Mouse (Mus musculus): ENCODE measurements around the gene Fryl. TPM values are rescaled to one million over a fixed set of nuclear protein-coding genes. Genes with fewer than 3 reads are reported as not detected.

Gene Fryl
- polyA plus RNA-seq, 1 experiment: 107 TPM

DNA sequence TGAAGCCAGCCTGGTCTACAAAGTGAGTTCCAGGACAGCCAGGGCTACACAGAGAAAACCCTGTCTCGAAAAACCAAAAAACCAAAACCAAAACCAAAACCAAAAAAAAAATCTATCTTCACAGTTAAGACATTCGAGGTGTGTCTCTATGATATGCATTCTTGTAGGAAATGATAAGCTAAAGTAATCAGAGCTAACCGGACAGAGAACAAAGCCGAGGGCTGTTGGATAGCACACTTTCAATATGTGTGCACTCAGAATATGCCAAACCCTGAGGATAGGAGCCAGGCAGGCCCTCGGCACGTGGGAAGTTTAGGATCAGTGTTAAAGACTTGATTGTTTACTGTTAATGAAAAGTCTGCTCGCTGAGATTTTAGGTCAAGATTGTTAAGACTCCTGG lies 58.6 kb downstream of the Fryl start:
- H3K27ac ChIP-seq (ENCODE audit: control insufficient read depth, insufficient read depth, low read length): no peak overlapping the region
- no peaks in the 10 kb centered on the region for H3K27me3 ChIP-seq (ENCODE audit: control insufficient read depth, insufficient read depth, low read length)
- H3K36me3 ChIP-seq (ENCODE audit: control insufficient read depth, insufficient read depth, low read length): peaks cover 13% of the 10 kb centered on the region
- no peak for DNase-seq
- WGBS: 85% methylated on average over 7 of the region's 7 CpGs
- no peak for TF ChIP-seq POLR2A (IDR thresholded peaks at IDR 0.05; ENCODE audit: control insufficient read depth, extremely low read depth, insufficient read depth, low read length, poor library complexity)
- no peak for TF ChIP-seq CTCF (IDR thresholded peaks at IDR 0.05; ENCODE audit: borderline replicate concordance, control insufficient read depth, extremely low read depth, insufficient read depth, low read length, poor library complexity)
- peaks cover 11% of the 10 kb centered on the region for H3K4me1 ChIP-seq (replicated peaks; ENCODE audit: control insufficient read depth, insufficient read depth, low read length)
- no peak overlapping the region for H3K4me3 ChIP-seq (ENCODE audit: control insufficient read depth, insufficient read depth, low read length)

GRCm38 (mm10) chr5:73194740-73195139 lies 61.7 kb downstream of the Fryl start:
- Histone ChIP-seq H3K27ac (ENCODE audit: control insufficient read depth, insufficient read depth, low read length) (no peak overlapping the region), H3K27me3 (ENCODE audit: control insufficient read depth, insufficient read depth, low read length) (no peaks in the 10 kb centered on the region), H3K4me3 (ENCODE audit: control insufficient read depth, insufficient read depth, low read length) (no peak overlapping the region), H3K4me1 (replicated peaks; ENCODE audit: control insufficient read depth, insufficient read depth, low read length) (peaks cover 14% of the 10 kb centered on the region), H3K36me3 (ENCODE audit: control insufficient read depth, insufficient read depth, low read length) (peaks cover 13% of the 10 kb centered on the region)
- TF ChIP-seq POLR2A (IDR thresholded peaks at IDR 0.05; ENCODE audit: control insufficient read depth, extremely low read depth, insufficient read depth, low read length, poor library complexity) (no peak), CTCF (IDR thresholded peaks at IDR 0.05; ENCODE audit: borderline replicate concordance, control insufficient read depth, extremely low read depth, insufficient read depth, low read length, poor library complexity) (no peak)
- no peak for DNase-seq
- WGBS: 98% methylated on average over 14 of the region's 14 CpGs

DNA sequence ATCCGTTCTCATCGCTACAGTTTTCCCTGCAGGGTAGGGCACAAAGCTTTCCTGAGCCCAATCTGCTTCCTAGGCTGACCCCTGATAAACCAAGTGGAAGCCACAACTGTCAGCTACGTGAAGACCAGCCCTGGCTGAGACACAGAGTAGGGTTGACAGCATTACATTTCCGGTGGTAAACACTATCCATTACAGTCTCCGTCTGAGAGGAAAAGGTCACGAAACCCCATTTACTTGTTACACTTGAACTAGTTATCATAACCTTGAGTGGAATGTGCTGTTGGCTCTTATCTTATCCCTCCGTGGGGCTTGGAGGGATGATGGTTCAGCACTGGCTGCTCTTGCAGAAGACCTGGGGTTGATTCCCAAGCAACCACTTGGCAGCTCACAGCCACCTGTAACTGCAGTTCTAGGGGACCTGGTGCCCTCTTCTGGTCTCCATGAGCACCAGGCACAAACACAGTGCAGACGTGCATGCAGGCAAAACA lies 62.3 kb downstream of the Fryl start:
- no peak for DNase-seq
- H3K36me3 ChIP-seq (ENCODE audit: control insufficient read depth, insufficient read depth, low read length): peaks cover 13% of the 10 kb centered on the region
- H3K4me3 ChIP-seq (ENCODE audit: control insufficient read depth, insufficient read depth, low read length): no peak overlapping the region
- no peaks in the 10 kb centered on the region for H3K27me3 ChIP-seq (ENCODE audit: control insufficient read depth, insufficient read depth, low read length)
- 86% methylated on average over 8 of the region's 8 CpGs for WGBS
- H3K4me1 ChIP-seq (replicated peaks; ENCODE audit: control insufficient read depth, insufficient read depth, low read length): peaks cover 14% of the 10 kb centered on the region
- H3K27ac ChIP-seq (ENCODE audit: control insufficient read depth, insufficient read depth, low read length): no peak overlapping the region
- TF ChIP-seq POLR2A (IDR thresholded peaks at IDR 0.05; ENCODE audit: control insufficient read depth, extremely low read depth, insufficient read depth, low read length, poor library complexity): no peak
- peak; percentile 30; the same call in 1 of the 2 replicates for TF ChIP-seq CTCF (IDR thresholded peaks at IDR 0.05; ENCODE audit: borderline replicate concordance, control insufficient read depth, extremely low read depth, insufficient read depth, low read length, poor library complexity)

DNA sequence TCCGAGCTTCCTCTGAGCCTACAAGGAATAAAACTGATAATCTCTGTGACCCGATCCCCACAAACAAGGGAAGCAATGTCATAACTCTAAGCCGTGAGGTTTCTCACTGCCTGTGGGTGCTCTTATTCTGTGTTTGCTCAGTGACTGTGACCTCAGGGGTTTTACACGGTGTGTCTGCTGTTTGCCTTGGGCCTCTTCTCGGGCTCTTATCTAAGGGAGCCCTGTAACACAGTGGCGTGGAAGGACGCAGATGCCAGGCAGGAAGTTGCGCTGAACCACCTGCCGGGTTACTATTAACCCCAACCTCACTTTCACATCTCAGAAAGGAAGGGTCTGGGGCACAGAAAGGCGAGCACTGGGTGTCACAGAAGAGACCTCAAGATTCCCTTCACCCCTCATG lies 62.8 kb downstream of the Fryl start:
- peaks cover 13% of the 10 kb centered on the region for H3K36me3 ChIP-seq (ENCODE audit: control insufficient read depth, insufficient read depth, low read length)
- no peak overlapping the region for H3K27ac ChIP-seq (ENCODE audit: control insufficient read depth, insufficient read depth, low read length)
- no peaks in the 10 kb centered on the region for H3K27me3 ChIP-seq (ENCODE audit: control insufficient read depth, insufficient read depth, low read length)
- no peak for DNase-seq
- 25% methylated on average over 10 of the region's 10 CpGs for WGBS
- TF ChIP-seq CTCF (IDR thresholded peaks at IDR 0.05; ENCODE audit: borderline replicate concordance, control insufficient read depth, extremely low read depth, insufficient read depth, low read length, poor library complexity) (no peak), POLR2A (IDR thresholded peaks at IDR 0.05; ENCODE audit: control insufficient read depth, extremely low read depth, insufficient read depth, low read length, poor library complexity) (no peak)
- no peak overlapping the region for H3K4me3 ChIP-seq (ENCODE audit: control insufficient read depth, insufficient read depth, low read length)
- peaks cover 14% of the 10 kb centered on the region for H3K4me1 ChIP-seq (replicated peaks; ENCODE audit: control insufficient read depth, insufficient read depth, low read length)

DNA sequence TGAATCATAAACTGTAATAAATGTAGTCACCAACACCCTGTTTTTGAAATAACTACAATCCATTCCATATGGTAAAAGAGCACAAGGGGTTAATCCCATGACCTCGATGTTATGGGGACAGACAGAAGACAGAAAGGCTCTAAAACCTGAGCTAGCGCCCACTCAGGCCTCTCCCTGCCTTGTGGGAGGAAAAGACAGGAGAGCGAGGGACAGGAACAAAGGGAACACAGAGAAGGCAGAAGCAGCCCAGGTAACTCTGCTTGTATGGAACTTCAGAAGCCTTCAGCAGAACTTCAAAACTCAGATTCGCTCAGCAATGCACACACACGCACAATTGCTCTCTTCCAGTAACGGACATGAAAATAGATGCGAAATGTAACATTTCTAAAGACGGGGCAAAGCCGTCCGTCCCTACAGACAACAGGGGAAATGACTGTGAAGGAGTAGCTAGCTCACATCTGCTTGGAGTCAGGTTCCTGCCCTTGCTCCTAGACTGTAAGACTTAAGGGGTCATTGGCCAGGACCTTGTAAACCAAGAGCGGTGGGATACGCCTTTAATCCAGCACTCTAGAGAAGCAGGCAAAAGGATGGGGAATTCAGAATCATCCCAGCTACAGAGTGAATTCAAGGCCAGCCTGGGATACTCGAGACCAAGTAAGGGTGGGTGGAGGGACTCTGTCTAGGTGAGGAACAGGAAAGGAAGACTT lies 63.4 kb downstream of the Fryl start:
- 94% methylated on average over 13 of the region's 13 CpGs for WGBS
- Histone ChIP-seq H3K4me3 (ENCODE audit: control insufficient read depth, insufficient read depth, low read length) (no peak overlapping the region), H3K27me3 (ENCODE audit: control insufficient read depth, insufficient read depth, low read length) (no peaks in the 10 kb centered on the region), H3K36me3 (ENCODE audit: control insufficient read depth, insufficient read depth, low read length) (peaks cover 13% of the 10 kb centered on the region), H3K27ac (ENCODE audit: control insufficient read depth, insufficient read depth, low read length) (no peak overlapping the region), H3K4me1 (replicated peaks; ENCODE audit: control insufficient read depth, insufficient read depth, low read length) (peaks cover 14% of the 10 kb centered on the region)
- TF ChIP-seq CTCF (IDR thresholded peaks at IDR 0.05; ENCODE audit: borderline replicate concordance, control insufficient read depth, extremely low read depth, insufficient read depth, low read length, poor library complexity) (no peak), POLR2A (IDR thresholded peaks at IDR 0.05; ENCODE audit: control insufficient read depth, extremely low read depth, insufficient read depth, low read length, poor library complexity) (no peak)
- DNase-seq: no peak

GRCm38 (mm10) chr5:73191765-73192164 lies 64.7 kb downstream of the Fryl start:
- Histone ChIP-seq H3K27me3 (ENCODE audit: control insufficient read depth, insufficient read depth, low read length) (no peaks in the 10 kb centered on the region), H3K36me3 (ENCODE audit: control insufficient read depth, insufficient read depth, low read length) (peaks cover 13% of the 10 kb centered on the region), H3K27ac (ENCODE audit: control insufficient read depth, insufficient read depth, low read length) (no peak overlapping the region), H3K4me3 (ENCODE audit: control insufficient read depth, insufficient read depth, low read length) (no peak overlapping the region), H3K4me1 (replicated peaks; ENCODE audit: control insufficient read depth, insufficient read depth, low read length) (peaks cover 14% of the 10 kb centered on the region)
- no peak for TF ChIP-seq POLR2A (IDR thresholded peaks at IDR 0.05; ENCODE audit: control insufficient read depth, extremely low read depth, insufficient read depth, low read length, poor library complexity)
- 94% methylated on average over 11 of the region's 11 CpGs for WGBS
- no peak for DNase-seq
